Mouse (Mus musculus) hindbrain, embryonic 13.5 days (tissue): ENCODE results near the gene Dhx34. TPM values are rescaled to one million over a fixed set of nuclear protein-coding genes. Genes with fewer than 3 reads are reported as not detected.
A peak's percentile ranks its signal among the peaks of the same experiment; 100 is the strongest.

ENCODE experiments used
- ATAC-seq: fragments of 200-750 bp; cut with Nextera tagmentation; 2 replicates; pipeline ENCODE4 v1.8.0; 2017; ENCODE audit warnings: moderate TSS enrichment; ENCODE audit not compliant: low FRiP score
- H3K27ac ChIP-seq: fragments of 300-500 bp; sonication (generic); 2 replicates; pipeline ENCODE4 v1.5.1; 2015; ENCODE audit warnings: inconsistent platforms, mild to moderate bottlenecking, moderate library complexity
- H3K27me3 ChIP-seq: fragments of 300-500 bp; sonication (generic); 2 replicates; pipeline ENCODE4 v1.6.1; 2015; ENCODE audit warnings: mild to moderate bottlenecking, inconsistent platforms
- H3K36me3 ChIP-seq: fragments of 300-500 bp; sonication (generic); 2 replicates; pipeline ENCODE4 v1.6.1; 2015; ENCODE audit warnings: mild to moderate bottlenecking, inconsistent platforms
- H3K4me1 ChIP-seq: fragments of 300-500 bp; sonication (generic); replicated peaks from 2 replicates; pipeline ENCODE4 v1.6.1; 2015; ENCODE audit warnings: inconsistent platforms
- H3K4me2 ChIP-seq: fragments of 300-500 bp; sonication (generic); 2 replicates; pipeline ENCODE4 v1.6.1; 2015; ENCODE audit warnings: inconsistent platforms, mild to moderate bottlenecking, moderate library complexity
- H3K4me3 ChIP-seq: fragments of 300-500 bp; sonication (generic); 2 replicates; pipeline ENCODE4 v1.5.1; 2015; ENCODE audit warnings: mild to moderate bottlenecking, inconsistent platforms
- H3K9ac ChIP-seq: fragments of 300-500 bp; sonication (generic); 2 replicates; pipeline ENCODE4 v1.6.1; 2015; ENCODE audit warnings: mild to moderate bottlenecking, inconsistent platforms
- H3K9me3 ChIP-seq: fragments of 300-500 bp; sonication (generic); 2 replicates; pipeline ENCODE4 v1.6.1; 2016; ENCODE audit warnings: inconsistent platforms
- WGBS: fragments of 180-500 bp; shearing (Covaris S2); methylation state at CpG from one replicate; pipeline ENCODE4 v1.1.7; 2015; 5-methylcytosine and 5-hydroxymethylcytosine counted together
- polyA plus RNA-seq: library from polyadenylated mRNA; unstranded; fragments of >200 nt; fragmentation: Nextera tagmentation; extraction: Ambion mirVana; gene quantifications from 2 replicates; pipeline ENCODE4 v1.2.1, GENCODE M21; 2015

Gene Dhx34
- polyA plus RNA-seq, 1 experiment from 2014 or later: 13.5 TPM

- Histone ChIP-seq H3K4me2 (no peak overlapping the region), H3K27ac (no peak overlapping the region), H3K4me3 (no peak overlapping the region), H3K36me3 (peaks cover 20% of the 10 kb centered on the region), H3K9me3 (no peaks in the 10 kb centered on the region), H3K27me3 (peaks cover 26% of the 10 kb centered on the region), H3K4me1 (peaks cover 12% of the 10 kb centered on the region), H3K9ac (no peak overlapping the region)
- WGBS: 84% methylated on average over 9 of the region's 9 CpGs
- ATAC-seq: no peak
Measured at GRCm38 (mm10) chr7:16155132-16155872, 66.5 kb downstream of the Dhx34 start.

- Histone ChIP-seq H3K27me3 (peaks cover 14% of the 10 kb centered on the region), H3K9ac (no peak overlapping the region), H3K4me2 (no peak overlapping the region), H3K4me3 (no peak overlapping the region), H3K4me1 (peaks cover 5% of the 10 kb centered on the region; the same call in 1 of the 2 replicates), H3K27ac (peak overlapping the region; percentile 52; the same call in 1 of the 2 replicates), H3K36me3 (peaks cover 24% of the 10 kb centered on the region), H3K9me3 (no peaks in the 10 kb centered on the region)
- peak; percentile 92 for ATAC-seq
- WGBS: 18% methylated on average over 10 of the region's 10 CpGs
Measured at GRCm38 (mm10) chr7:16153522-16153921, 68.3 kb downstream of the Dhx34 start.

DNA sequence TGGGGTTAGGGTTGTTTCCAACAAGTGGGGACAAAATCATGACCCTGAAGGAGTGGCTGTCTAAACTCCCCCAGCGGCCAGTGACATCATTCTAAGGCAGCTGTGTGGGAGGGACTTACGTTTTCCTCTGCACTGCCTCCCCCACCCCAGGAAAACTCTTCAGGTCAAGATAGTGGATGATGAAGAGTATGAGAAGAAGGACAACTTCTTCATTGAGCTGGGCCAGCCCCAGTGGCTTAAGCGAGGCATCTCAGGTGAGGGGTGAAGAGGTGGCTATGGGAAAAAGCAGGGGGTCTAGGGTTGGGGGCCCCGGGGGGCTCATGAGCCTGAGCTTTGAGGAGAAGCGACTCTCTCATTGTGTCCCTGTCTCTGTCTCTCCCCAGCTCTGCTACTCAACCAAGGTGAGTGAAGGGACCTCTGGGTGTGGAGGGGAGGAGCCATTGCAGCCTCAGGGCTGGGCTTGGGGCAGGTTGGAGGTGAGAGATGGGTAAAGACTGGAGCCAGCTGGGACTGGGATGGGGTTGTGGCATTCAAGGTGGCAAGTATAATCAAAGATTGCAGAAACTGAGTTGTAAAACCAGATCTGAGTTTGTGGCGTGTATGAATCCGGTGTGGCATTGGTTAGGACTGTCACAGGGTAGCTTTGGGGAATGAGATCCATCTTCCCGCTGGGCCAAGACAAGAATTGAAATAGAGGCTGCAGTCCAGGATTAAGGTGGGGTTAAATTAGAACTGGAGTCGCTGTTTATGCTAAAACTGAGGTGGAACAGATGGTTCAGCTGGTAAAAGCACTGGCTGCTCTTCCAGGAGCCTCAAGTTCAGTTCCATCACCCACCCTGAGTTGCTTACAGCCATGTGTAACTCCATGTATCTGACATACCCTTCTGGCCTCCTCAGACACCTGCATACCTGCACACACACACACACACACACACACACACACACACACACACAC, 71.4 kb downstream of the Dhx34 start:
- ATAC-seq: no peak
- no peak overlapping the region for H3K9ac ChIP-seq

GRCm38 (mm10) chr7:16149241-16149640, 72.6 kb downstream of the Dhx34 start:
- H3K9me3 ChIP-seq: no peaks in the 10 kb centered on the region
- no peak overlapping the region for H3K4me2 ChIP-seq
- H3K36me3 ChIP-seq: peaks cover 28% of the 10 kb centered on the region
- H3K27me3 ChIP-seq: 0 out of 2 replicates have a peak, but pooled peaks cover 5% of the 10 kb centered on the region
- H3K9ac ChIP-seq: no peak overlapping the region
- H3K4me1 ChIP-seq: peaks cover 20% of the 10 kb centered on the region
- whole genome bisulfite sequencing: 60% methylated on average over 5 of the region's 5 CpGs
- H3K27ac ChIP-seq: no peak overlapping the region
- no peak for ATAC-seq
- no peak overlapping the region for H3K4me3 ChIP-seq

More for the DNA sequence above, 71.4 kb downstream of the Dhx34 start:
- Histone ChIP-seq H3K4me1 (peaks cover 20% of the 10 kb centered on the region), H3K4me3 (no peak overlapping the region), H3K9me3 (no peaks in the 10 kb centered on the region), H3K4me2 (no peak overlapping the region), H3K27me3 (no peaks in the 10 kb centered on the region), H3K27ac (no peak overlapping the region), H3K36me3 (peaks cover 18% of the 10 kb centered on the region)
- 82% methylated on average over 9 of the region's 9 CpGs for WGBS

DNA sequence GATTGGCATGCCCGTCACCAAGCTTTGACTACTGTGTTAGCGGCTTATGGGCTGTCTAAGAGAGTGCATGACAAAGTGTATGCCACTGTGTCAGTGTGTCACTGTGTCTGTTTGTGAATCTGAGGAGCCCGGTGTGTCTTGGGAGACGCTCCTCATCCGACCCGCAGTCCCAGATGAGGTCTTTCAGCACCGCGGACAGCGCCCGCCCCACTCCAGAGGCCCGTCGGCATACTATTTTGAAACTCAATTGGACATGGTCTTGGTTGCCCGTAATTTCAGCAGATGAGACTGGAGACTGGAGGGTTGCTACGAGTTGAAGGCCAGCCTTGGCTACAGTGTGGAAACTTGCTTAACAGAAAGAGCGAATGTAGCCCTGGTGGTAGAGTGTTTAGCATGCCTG, 74.2 kb downstream of the Dhx34 start:
- Histone ChIP-seq H3K36me3 (peaks cover 30% of the 10 kb centered on the region), H3K9me3 (no peaks in the 10 kb centered on the region), H3K9ac (no peak overlapping the region), H3K4me3 (no peak overlapping the region), H3K4me1 (peaks cover 15% of the 10 kb centered on the region), H3K4me2 (no peak overlapping the region), H3K27ac (no peak overlapping the region), H3K27me3 (0 out of 2 replicates have a peak, but pooled peaks cover 5% of the 10 kb centered on the region)
- 19% methylated on average over 15 of the region's 15 CpGs for WGBS
- no peak for ATAC-seq

Other genes with a start within 250 kb of the Dhx34 start
- gene Bicra, start 174.1 kb downstream of the Dhx34 start, polyA plus RNA-seq: 8.2 and 8.4 TPM in 2 replicates
- gene Zfp541, start 160.2 kb downstream of the Dhx34 start, polyA plus RNA-seq: 0.09 TPM in 2 replicates
- 212 and 237 TPM in 2 replicates for gene Napa, start 123.6 kb downstream of the Dhx34 start, polyA plus RNA-seq
- 37.3 and 42.2 TPM in 2 replicates for gene Kptn, start 102.1 kb downstream of the Dhx34 start, polyA plus RNA-seq
- 0.96 and 1.1 TPM in 2 replicates for gene Slc8a2, start 92.2 kb downstream of the Dhx34 start, polyA plus RNA-seq
- 147 and 160 TPM in 2 replicates for gene Meis3, start 46.9 kb downstream of the Dhx34 start, polyA plus RNA-seq
- gene C5ar2, start 22.1 kb upstream of the Dhx34 start, polyA plus RNA-seq: 0.08 and 0.14 TPM in 2 replicates
- 1.7 and 2.3 TPM in 2 replicates for gene C5ar1, start 37.5 kb upstream of the Dhx34 start, polyA plus RNA-seq
- 33.4 and 33.8 TPM in 2 replicates for gene Inafm1, start 51.6 kb upstream of the Dhx34 start, polyA plus RNA-seq
- 23.9 and 27.9 TPM in 2 replicates for gene Ccdc9, start 64.8 kb upstream of the Dhx34 start, polyA plus RNA-seq
- 24.0 and 24.2 TPM in 2 replicates for gene Bbc3, start 86.4 kb upstream of the Dhx34 start, polyA plus RNA-seq
- gene Sae1, start 165.8 kb upstream of the Dhx34 start, polyA plus RNA-seq: 259 and 260 TPM in 2 replicates
- 17.4 and 18.6 TPM in 2 replicates for gene Zc3h4, start 178.9 kb upstream of the Dhx34 start, polyA plus RNA-seq
- gene Tmem160, start 230.7 kb upstream of the Dhx34 start, polyA plus RNA-seq: 55.9 and 60.8 TPM in 2 replicates